Mouse (Mus musculus) heart, adult 2 months (tissue): ENCODE results near the gene Evi2.
A peak's percentile ranks its signal among the peaks of the same experiment; 100 is the strongest.

Source experiments
- CTCF ChIP-seq: fragments of 200-600 bp; IDR thresholded peaks from 2 replicates; pipeline ENCODE4 v1.8.1; 2022; ENCODE audit warnings: antibody characterized with exemption, mild to moderate bottlenecking, moderate library complexity
- POLR2A ChIP-seq: fragments of 200-500 bp; IDR thresholded peaks from 2 replicates; pipeline ENCODE4 v1.6.1; 2011; ENCODE audit warnings: mild to moderate bottlenecking, low read depth, low read length, control low read depth; ENCODE audit not compliant: insufficient read depth

DNA sequence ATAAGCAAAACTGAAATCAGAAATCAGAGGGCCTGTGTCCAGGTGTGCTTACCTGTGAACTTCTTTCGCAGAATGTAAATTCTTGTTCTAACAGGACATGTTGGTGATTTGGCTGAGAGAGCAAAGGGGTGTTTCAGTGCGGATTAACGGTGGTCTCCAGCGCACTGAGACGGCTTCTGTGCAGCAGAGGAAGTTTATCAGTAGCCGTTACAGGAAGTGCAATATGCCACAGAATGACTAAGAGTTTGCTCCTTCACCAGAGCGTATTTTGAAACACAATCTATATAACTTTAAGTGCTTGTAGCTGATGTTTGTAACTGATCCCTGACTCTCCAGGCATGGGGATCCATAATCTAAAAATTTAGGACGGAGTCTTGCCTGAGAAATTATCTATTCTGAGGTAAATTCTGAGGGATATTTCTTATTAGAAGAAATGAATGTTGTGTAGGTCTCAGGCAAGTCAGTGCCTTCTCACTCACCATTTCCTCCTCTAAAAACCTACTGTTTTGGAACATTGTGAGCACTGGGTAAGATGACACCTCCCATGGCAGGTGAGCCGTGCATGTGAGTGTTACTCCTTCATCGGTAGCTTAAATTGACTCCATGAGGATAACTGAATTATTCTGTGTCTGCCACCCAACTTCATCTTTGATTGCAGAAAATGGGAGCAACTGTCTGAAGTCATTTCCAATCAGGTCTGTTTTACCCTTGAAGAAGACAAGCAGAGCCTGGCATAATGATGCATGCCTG is 6.7 kb downstream of the Evi2 start, which contains the start of gene Evi2b:
- TF ChIP-seq CTCF (no peak), POLR2A (0 out of 2 replicates have a peak, but pooled peaks have one; percentile 26)
